Mouse (Mus musculus): ENCODE measurements around the gene Ctsd.

GRCm38 (mm10) chr7:142334246-142334645, 53.6 kb downstream of the Ctsd start:
- TF ChIP-seq CTCF (IDR thresholded peaks at IDR 0.05; ENCODE audit: insufficient read depth, low read length) = peak; percentile 85
- TF ChIP-seq POLR2A (IDR thresholded peaks at IDR 0.05; ENCODE audit: borderline replicate concordance, extremely low read depth, low read depth, low read length) = no peak
